Mouse (Mus musculus) ES-E14 (cell line): ENCODE data around the gene Rab1a.

Experiments
- CHD2 ChIP-seq: IDR thresholded peaks from 2 replicates; pipeline ENCODE4 v1.6.1; 2014; ENCODE audit warnings: mild to moderate bottlenecking, low read depth, low read length, inconsistent platforms
- HCFC1 ChIP-seq: IDR thresholded peaks from 2 replicates; pipeline ENCODE4 v1.6.1; 2012; ENCODE audit warnings: low read length, inconsistent platforms, borderline replicate concordance; ENCODE audit not compliant: insufficient read depth
- ZNF384 ChIP-seq: IDR thresholded peaks from 2 replicates; pipeline ENCODE4 v1.6.1; 2012; ENCODE audit warnings: low read depth, low read length, inconsistent platforms

DNA sequence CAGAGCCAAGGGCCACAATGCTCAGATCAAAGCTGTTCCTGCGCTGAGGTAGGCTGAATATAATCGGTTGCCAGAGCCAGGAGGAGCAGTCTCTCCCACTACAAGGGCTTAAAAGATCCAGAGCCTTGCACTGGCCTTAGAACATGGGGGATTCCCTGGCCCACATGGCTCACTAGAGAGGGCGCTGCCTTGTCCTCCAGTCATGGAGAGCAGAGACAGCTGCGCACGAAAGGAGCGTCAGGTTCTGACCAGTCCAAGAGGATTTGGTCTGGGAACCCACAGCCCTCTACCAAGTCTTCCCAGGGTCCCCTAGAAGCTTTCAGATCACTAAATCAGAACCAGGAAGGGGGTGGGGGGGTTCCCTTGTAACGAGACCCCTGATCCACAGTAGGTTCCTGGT is 40.1 kb downstream of the Rab1a start:
- TF ChIP-seq CHD2 = no peak
- TF ChIP-seq HCFC1 = no peak
- no peak for TF ChIP-seq ZNF384
